ENCODE assay signal across 15 mouse cellular contexts in genomic region chr19:42727424-42727823, GRCm38 (mm10).
"Had no signal": no experiment of that assay in that cellular context is flagged by ENCODE, and none has a peak within 500 bp of the region (broad histone marks: within the 10 kb centered on the region; RNA-seq: fewer than 3 reads in every experiment).

No protein-coding gene starts in this region.

- H3K27me3 ChIP-seq: liver, embryonic 15.5 days; neural tube, embryonic 15.5 days had no signal

- H3K36me3 ChIP-seq: liver, embryonic 15.5 days; midbrain, embryonic 10.5 days; neural tube, embryonic 15.5 days had no signal

- DNase-seq: kidney, adult 11 months; kidney, adult 9 months; kidney, postnatal 36 days; lung, adult 2 months; lung, postnatal 4 days; midbrain, embryonic 14.5 days; right cerebral cortex, postnatal 4 days; spleen, adult 18-20 months had no signal

- H3K27ac ChIP-seq: kidney, postnatal 0 days; layer of hippocampus, adult 2 months; liver, embryonic 15.5 days; midbrain, embryonic 10.5 days; neural tube, embryonic 15.5 days had no signal

- H3K4me3 ChIP-seq: layer of hippocampus, adult 2 months; liver, embryonic 15.5 days; midbrain, embryonic 10.5 days; myocyte; neural tube, embryonic 15.5 days had no signal

- ATAC-seq: lung, postnatal 0 days had no signal
